Mouse (Mus musculus): ENCODE measurements around the gene Kcnn3.
A peak's percentile ranks its signal among the peaks of the same experiment; 100 is the strongest.

Gene Kcnn3

DNA sequence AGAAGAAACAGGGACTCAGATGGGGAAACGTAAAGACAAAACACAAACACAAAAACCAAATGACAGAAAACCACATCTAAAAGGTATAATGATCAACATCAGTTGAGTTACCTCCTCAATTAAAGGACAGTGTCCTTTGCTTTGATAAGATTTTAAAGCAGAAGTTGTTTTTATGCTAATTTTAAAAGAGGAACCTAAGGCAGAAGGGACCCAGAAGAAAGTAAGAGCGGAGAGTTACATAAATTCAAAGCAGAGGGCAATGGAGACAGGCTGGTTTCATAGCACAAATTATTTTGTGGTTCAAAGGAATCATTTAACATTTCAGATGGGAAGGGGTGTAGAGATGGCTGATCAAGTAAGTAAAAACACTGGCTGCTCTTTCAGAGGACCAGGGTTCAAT is 97.4 kb downstream of the Kcnn3 start:
- DNase-seq: no peak

DNA sequence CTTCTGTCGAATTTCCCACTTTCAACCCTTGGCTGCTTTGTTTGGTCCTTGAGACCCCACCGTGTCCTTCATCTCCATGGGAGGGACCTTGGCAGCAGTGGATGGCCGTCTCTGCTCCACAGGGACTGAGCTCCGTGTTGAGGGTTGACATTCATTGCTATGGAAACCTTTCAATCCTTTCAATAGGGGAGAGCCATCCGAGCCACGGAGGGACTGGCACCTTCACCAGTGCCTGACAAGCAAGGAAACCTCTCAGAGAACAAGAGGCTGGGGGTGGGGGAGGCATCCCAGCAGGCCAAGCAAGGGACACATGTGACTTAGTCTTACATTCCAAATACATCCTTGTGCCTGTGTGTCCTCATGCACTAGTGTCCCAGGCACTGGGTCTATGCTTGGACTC is 102.9 kb downstream of the Kcnn3 start:
- DNase-seq: peak in 1 of 2 experiments; percentile 18

DNA sequence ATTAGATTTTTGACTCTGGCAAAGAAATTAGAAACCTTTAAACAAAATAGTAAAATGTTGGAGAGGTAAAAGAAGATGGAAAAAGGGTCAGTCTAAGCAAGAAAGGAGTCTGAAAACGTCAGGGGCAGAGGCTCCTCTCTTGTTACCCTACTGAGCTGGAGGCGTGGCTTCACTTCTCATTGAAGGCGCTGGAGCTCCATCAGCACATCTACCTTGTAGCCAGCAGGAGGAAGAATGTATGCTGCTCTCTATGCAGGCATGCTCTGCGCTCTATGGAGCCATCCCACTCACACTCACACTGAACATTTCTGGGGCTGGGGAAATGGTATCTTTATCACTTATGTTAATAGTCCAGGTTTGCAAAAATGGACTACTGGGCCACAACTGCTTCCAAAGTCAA is 103.6 kb downstream of the Kcnn3 start:
- DNase-seq: no peak

DNA sequence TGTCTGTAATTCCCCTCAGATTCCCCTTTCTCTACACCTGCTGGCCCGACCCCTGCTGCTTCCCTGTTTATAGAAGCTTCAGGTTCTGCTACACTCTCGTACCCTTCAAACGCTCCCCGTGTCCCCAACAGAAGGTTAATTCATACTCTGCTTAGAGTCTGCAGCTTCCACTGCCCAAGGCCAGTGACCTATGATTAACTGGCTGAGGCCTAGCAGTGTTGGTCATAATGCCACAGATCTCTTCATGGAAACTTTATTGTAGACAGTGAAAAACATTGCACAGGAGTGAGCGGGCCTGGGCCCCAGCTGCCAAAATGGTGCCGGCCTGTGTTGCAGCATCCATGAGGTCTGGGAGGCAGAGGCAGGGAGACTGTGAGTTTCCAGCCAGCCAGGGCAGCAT is 104.0 kb downstream of the Kcnn3 start:
- DNase-seq: no peak

DNA sequence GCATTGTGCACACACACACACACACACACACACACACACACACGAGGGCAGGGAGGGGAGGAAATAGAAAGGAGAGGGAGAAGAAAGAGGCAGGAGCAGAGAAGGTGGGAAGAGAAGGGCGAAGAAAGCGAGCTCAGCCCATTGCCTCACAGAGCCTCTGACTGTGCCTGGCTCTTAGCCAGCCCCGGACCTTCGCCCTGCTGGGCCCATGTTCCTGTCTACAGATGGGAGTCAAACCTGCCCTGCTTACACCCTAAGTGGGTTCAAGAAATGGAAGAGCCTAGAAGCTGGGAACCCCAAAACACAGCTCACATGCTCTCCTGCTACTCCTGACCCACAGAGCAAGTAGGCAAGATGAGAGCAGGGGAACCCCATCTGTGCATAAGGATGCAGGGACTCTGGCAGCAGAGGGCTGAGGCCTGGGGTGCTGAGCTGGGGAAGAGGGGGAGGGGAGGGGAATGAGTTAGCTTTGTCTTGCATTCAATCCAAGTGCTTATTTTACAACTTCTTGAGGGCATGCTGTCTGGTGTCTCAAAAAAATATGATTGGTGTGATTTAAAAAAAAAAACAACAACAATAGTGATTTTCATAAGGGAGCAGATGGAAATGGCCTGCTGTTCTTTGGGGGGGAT is 105.0 kb downstream of the Kcnn3 start:
- no peak for DNase-seq

DNA sequence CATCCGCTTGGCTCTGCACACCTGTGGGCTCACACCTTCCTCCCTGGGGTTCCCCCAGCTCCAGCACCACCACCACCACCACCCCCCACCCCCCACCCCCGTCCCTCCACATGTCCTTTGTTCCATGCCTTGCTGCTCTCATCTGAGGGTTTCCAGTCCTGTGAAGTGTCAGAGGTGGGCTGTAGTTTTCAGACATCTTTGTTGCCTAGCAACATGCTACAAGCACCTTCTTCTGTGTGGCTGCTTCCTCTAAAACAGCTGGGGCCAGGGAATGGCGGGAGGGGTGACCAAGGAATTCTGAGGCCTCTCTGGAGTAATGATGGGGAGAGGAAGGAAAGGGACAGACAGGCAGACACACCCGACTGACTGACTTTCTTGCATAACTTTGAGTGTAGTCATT is 106.6 kb downstream of the Kcnn3 start:
- no peak for DNase-seq

DNA sequence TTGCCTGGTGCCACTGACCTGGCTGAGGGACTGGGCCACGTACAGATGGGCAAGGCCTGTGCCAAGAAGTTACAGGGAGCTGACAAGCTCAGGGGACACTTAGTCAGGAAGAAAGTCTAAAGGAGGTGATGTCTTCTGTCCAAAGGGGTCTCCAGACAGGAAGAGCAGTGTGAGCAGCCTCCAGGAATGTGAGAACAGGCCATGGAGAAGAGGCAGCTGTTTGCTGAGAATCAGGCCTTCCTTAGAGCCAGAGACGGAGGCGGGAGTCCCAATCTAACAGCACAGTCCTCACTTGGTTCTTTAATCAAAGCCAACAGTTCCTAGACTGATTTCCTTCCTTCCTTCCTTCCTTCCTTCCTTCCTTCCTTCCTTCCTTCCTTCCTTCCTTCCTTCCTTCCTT is 109.8 kb downstream of the Kcnn3 start:
- no peak for DNase-seq

DNA sequence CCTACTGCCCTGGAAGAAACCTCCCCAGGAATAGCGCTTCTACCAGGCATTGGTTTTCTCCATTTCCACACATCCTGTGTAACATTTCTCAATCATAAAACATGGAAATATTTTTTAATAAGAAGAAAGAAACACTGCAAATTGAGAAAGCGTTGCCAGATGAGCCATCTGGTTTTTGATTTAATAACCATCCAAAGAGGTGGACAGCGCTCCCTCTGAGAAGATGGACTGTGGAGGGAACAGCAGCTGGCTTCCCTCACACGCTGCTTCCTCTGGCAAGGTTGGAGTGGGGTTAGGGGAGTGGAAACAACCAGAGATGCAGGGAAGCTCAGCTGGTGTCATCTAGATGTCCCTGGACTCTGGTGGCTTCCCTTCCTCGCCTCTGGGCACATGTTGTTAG is 111.8 kb downstream of the Kcnn3 start:
- DNase-seq: peak in 1 of 2 experiments; percentile 12

DNA sequence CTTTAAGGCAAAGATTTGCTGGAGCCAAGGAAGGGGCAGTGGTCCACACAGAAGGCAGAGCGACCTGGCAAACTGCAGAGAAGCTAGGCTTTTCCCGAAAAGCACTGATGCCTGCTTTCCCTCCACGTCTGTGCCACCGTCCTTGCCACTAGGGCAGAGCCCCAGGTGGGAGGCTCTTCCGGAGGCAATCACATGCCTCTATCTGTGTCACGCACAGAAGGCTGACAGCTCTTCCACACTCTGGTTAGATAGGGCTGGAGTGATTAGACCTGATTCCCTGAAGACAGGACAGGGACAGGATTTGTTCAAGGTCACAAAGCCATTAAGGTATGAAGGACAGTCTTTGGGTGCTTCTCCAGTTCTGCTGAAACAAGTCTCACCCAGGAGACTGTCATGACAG is 113.6 kb downstream of the Kcnn3 start:
- DNase-seq: no peak

DNA sequence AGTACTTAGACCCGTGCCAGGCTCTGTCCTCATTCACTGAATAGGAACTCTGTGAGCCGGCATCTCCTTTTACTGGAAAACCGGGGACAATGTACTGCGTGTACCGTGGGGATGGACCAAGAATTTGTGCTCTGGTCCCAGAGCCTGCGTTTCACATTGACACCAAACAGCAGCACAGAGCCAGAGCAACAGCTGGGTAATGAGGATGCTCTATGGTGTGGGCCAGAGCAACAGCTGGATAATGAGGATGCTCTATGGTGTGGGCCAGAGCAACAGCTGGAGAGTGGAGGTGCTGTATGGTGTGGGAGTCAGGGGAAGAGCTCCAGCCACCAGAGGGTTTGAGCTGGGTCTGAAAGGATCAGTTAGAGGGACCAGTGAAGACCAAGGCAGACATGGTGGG is 114.0 kb downstream of the Kcnn3 start:
- DNase-seq: no peak

DNA sequence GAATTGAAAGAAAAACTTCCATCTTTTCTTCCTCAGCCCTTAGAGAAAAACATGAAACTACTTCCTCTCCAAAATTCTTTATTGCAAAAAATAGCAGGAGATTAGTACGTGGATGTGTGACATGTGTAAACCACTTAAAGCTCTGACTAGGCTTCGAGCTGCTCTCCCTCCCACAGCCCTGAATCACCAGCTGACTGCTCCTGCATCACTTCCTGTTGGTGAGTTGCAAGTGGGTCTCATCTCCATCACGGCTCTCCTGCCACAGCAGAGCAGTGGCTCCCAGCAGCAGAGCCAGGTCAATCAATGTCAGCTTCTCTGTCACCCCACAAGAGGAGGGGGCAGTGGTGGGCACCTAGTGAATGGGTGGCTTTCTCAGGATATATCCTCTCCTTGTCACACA is 120.8 kb downstream of the Kcnn3 start:
- DNase-seq: no peak

DNA sequence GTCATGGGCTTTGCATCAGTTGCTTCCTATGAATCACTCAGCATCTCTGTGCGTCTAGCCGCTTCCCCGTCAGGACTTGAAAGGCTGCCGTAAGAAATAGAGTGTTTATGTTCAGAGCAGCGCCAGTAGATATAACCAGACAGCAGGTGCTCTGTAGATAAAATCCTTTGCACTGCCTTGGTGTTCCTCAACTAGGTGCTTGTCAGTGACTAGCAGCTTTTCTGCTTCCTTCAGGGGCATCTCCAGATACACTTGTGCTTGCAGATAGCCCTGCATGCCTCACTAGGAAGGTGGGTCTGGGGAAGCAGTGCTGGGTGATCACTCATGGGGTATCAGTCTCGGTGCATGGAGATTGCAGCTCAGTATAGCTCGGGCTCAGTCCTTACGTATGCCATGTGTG is 123.4 kb downstream of the Kcnn3 start:
- no peak for DNase-seq

DNA sequence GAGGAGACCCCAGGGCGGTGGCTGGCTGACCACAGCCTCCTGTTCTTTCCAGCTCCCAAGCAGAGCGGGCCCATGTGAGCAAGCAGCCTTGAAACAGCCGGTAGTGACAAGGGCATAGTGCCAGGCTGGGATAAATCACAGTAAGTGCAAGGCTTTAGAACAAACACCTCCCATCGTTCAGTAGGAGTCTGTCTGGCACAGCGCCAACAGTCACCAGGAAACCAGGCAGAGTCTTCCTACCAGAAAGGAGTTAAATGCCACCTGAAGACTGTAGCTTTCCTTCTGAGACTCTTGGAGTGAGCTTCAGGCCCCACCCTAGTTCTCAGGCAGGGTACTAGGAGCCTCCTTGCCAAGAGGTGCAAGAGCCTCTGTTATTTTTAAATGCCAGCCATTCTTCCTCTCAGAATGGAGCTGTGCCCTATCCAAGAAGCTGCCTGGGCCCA is 126.9 kb downstream of the Kcnn3 start:
- peak; percentile 73 to 75 for DNase-seq

DNA sequence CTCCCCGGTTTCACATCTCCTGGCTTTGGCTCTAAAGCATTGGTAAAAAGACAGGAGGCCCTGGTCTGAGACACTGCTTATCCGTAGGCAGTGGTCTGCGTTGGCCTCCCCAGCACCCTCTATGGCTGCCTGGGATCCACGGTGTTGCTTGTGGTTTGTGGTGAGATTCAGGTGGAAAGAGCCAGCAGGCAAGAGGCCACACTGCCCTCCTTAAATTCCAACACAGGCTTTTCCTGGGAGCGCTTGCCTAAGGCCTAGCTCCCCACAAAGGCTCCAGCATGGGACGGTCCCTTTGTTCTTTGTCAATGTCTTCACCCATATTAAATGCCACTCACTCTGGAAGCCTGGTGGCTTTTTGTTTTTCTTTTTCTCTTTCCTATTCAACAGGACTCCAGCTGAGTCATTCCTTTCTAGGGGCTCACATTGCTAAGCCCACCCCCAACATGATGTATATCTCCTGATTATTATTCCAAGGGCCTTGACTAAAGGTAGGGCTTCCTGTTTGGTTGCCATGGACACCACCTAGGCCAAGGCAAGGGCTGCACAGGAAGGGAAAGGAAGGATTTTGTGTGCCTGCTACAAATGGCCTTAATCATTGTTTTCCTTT is 127.4 kb downstream of the Kcnn3 start:
- no peak for DNase-seq

DNA sequence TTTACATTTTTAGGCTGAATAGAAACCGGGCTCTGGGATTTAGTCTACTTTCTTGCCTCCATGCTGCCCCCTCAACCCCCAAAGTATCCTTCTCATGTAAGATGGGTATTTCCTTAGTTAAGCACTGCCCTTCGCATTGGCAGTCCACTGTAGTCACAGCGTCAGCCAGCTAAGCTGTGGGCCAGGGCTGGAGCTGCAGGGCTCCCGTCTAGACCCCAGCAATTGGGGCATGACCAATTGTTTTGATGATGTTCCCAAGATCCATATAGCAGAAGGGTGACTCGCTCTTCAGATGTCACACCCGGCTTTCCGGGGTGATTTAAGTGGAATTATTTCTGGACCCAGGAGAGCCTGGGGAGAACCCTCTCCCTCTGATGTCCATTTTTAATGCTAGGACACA is 129.9 kb downstream of the Kcnn3 start:
- no peak for DNase-seq

DNA sequence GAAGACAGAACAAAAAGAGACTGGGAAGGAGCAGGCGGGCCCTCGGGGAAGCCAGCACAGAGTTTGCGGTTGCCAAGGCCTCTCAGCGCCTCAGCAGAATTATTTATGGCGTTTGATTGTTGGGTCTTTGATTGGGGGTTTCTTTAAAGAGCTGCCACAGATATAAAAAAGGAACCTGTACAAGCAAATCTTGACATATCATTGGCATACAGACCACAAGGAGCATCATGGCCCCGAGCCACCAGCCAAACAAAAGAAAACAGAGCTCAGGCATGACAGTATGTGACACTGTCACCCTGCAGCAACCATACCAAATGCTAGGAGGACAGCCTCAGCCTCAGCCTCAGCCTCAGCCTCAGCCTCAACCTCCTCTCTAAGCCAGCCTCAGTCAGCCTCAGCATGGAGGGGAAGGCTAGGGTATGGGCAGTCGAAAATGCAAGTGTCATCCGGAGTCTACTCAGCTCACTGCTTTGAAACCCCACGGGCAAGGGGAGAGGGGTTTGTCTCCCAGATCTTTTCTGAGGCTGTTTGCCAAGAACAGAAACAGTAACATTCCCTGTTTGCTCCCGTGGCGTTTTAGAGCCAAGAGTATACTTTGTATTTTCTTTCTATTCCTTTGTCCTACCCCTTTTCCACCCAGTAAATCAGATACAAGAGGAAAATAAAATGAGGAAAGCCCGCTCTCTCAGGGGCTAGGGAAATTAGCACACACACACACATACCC is 133.4 kb downstream of the Kcnn3 start:
- no peak for DNase-seq

DNA sequence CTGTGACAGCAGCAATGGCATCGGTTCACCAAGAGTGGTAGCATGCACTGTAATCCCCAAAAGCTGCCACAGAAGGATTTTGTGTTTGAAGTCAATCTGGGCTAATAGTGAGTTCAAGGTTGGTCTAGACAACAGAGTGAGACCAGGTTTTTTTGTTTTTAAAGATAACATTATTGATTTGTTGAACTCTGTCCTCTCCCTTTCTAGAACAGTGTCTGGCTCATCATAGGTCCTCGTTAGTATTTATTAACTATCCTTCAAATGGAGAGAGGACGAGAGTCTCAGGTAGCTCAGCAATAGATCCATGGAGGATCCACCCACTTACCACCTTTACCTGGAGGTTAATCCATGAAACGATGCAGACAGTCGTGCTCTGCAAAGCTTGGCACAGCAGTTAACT is 137.1 kb downstream of the Kcnn3 start:
- no peak for DNase-seq

DNA sequence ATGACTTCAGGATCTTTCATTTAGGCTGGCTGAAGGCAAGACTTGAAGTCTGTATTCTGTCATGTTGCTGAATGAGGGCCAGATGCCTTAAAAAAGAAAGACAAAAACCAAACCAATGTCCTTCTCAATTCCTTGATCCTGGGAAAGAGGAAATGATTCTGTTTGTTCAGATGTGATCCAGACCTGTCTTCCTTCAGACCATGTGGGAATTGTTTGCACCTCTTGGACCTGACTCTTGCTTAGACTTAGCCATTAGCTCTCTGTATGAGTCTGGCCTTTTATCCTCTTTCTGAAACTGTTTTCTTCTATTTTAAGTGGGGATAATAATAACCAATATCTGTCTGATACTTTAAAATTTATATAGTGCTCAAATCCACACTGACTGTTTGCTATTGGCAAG is 138.5 kb downstream of the Kcnn3 start:
- DNase-seq: no peak

DNA sequence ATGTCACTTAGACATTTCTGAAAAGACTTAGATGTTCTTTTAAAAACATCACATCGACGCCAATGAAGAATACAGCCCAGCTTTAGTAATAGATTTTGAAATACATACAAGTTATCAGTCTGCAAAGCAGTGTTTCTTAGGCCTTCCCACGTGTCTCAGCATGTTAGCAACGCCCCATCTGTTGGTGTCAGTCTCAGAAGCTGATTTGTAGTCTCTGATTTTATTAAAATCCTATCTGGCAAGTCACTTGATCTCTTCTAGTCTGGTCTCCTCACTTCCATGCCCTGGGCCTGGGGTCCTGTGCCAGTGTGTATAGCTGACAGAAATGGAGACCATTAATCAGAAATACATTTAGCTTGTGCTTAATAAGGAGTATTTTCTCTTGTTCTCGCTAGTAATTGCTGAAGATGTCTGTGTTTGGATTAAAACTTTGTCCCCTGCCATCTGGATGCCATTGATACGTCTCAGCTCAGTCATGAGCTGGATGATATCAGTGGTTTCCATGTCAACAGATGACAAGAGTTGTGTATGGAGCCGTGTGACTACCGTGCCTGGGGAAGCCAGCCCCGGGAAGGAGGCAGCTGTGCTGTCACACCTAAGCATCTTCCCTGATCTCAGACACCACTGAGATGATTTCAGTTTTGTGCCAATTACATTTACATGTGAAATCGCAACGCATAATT is 140.1 kb downstream of the Kcnn3 start:
- DNase-seq: no peak

DNA sequence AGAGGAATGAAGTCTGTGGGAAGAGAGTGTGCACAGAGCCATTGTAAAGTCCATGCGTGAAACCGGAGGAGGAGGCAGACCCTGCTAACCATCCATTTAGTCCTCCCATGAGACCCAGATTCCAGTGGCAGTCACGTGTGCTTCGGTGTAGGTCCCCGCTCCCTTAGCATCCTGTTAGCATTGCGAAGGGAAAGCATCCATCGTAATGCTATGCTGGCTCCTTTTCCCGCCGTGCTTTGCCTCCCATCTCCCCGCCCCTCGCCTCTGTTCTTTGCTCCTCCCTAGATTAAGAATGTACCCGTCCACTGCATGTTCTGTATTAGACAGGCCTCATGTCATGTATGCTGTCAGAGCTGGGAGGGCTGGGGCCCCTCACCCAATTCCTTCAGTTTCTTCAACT is 144.8 kb downstream of the Kcnn3 start:
- no peak for DNase-seq

DNA sequence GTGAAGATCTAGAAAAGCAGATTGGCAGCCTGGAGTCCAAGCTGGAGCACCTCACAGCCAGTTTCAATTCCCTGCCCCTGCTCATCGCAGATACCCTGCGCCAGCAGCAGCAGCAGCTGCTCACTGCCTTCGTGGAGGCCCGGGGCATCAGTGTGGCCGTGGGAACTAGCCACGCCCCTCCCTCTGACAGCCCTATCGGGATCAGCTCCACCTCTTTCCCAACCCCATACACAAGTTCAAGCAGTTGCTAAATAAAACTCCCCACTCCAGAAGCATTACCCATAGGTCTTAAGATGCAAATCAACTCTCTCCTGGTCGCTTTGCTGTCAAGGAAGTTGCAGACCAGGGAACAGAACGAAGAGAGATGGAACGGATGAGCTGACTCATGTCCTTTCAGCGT is 147.2 kb downstream of the Kcnn3 start:
- no peak for DNase-seq

DNA sequence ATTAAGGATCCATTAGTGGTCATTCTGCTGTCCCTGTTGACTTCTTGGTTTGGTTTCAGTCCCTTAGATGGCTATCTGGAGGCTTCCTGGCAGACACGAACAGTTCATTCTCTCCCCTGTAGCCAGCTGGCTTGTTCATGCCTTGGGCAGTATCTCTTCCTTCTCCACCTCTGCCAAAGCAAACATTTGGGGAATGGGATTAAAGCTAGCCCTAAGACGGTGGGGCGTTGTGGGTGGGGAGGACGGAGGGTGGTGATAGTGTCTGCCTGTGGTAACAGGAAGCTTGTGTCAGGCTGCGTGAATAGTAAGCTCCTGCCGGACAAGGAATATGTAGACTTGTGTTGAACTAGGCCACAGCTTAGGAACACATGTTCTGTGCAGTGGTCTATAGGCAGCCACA is 151.4 kb downstream of the Kcnn3 start:
- DNase-seq: no peak

DNA sequence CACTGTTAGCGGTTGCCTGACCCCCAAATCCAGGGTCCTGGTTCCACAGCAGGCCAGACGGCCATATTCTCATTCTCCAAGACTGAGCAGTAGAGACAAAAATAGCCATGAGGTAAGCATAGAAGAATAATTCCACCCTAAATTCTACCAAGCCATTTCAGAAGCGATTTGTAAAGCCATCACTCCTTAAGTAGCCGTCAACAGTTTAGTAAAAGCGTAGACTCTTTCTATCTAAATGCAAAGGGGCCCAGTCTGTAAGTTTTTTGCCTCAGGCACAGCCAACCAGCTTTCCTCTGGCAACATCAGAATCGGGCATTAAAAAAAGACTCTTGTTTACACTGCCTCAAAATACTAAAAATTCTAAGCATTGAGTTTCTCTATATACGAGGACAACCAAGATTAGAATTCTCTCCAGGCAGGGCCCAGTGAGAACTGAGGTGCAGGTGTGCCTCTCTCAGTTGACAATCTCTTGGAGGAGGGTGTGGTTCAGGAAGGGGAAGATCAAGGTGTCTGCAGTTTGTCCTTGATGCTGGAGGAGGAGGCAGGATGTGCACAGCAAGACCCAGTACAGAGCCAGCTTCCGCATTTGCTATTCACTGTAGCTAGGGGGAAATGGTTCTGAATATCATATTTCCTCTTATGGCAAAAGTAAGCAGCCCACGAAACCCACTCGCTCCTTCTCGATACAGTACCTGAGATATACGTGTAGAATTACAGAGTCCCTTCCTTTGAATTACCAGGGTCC is 152.8 kb downstream of the Kcnn3 start:
- no peak for DNase-seq

Measured in kidney, postnatal 25 days (tissue).